Mouse (Mus musculus) bone marrow, adult 2 months (tissue): ENCODE measurements around the gene Eipr1. TPM values are rescaled to one million over a fixed set of nuclear protein-coding genes. Genes with fewer than 3 reads are reported as not detected.

Experiments
- H3K27ac ChIP-seq: fragments of 200-500 bp; 2 replicates; pipeline ENCODE4 v1.5.1; 2012; ENCODE audit warnings: low read depth, mild to moderate bottlenecking, control low read depth, inconsistent platforms, low read length; ENCODE audit not compliant: control insufficient read depth, poor library complexity, insufficient read depth
- H3K4me1 ChIP-seq: fragments of 200-500 bp; 2 replicates; pipeline ENCODE4 v1.6.1; 2011; ENCODE audit warnings: low read length; ENCODE audit not compliant: control insufficient read depth, insufficient read depth
- H3K4me3 ChIP-seq: fragments of 200-500 bp; replicated peaks from 2 replicates; pipeline ENCODE3; 2011; ENCODE audit warnings: mild to moderate bottlenecking, low read depth, low read length, control low read depth; ENCODE audit not compliant: control insufficient read depth
- CTCF ChIP-seq: fragments of 200-500 bp; IDR thresholded peaks from 2 replicates; pipeline ENCODE4 v1.5.1; 2011; ENCODE audit warnings: low read length, control low read depth; ENCODE audit not compliant: control insufficient read depth, insufficient read depth
- POLR2A ChIP-seq: fragments of 200-500 bp; IDR thresholded peaks from 2 replicates; pipeline ENCODE4 v1.6.1; 2011; ENCODE audit warnings: low read depth, mild to moderate bottlenecking, control low read depth, low read length, borderline replicate concordance; ENCODE audit not compliant: control insufficient read depth
- WGBS: fragments of 180-500 bp; shearing (Covaris S2); methylation state at CpG from one replicate; pipeline ENCODE4 v1.1.7; 2018; 5-methylcytosine and 5-hydroxymethylcytosine counted together
- polyA plus RNA-seq: library from polyadenylated mRNA; stranded (reverse); fragments of >200 nt; gene quantifications from 2 replicates; pipeline ENCODE4 v1.2.4, GENCODE M21; 2011; ENCODE audit warnings: low replicate concordance; ENCODE audit not compliant: missing spikeins, insufficient read depth, insufficient read length

Gene Eipr1
- 13.7 and 21.0 TPM in 2 replicates for polyA plus RNA-seq

DNA sequence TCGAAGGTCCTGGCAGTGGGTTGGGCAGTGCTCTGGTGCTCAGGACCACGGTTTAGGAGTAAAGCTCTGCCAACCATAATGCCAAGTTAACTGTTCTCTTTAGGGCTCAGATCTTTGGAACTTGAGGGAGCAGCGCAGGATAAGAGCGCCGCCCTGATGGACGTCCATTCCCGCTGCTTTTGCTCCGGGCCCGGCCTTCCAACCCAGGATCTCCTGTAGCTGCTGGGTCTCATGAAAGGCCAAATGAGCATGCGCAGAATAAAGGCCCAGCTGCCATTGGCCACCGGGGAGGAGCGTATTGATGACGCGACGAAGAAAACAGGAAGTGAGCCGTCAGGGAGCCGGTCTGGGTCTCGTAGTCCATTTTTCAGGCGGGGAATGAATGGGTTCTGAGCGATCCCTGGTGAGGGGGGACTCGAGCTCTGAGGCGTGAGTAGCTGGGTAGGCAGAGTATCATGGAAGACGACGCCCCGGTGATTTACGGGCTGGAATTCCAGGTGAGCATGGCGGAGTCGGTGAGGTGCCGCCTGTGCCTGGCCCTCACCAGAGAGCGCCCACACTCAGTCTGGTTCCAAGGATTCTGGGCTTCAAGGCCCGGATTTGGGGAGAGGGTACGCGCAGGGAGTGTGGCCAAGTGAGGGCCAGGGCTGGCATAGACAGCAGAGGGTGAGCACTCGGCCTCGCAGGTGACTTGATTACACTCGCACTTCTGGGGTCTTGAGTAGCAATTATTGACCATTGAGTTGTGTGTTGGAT is at the start of gene Eipr1:
Gene Eipr1, plus strand, starts transcription at position 296 of the 756 bp plus-strand sequence.
- no peak for TF ChIP-seq CTCF
- TF ChIP-seq POLR2A = peak; percentile 63; the same call in 1 of the 2 replicates
- 2% methylated on average over 36 of the region's 36 CpGs for WGBS
- Histone ChIP-seq H3K4me1 (peaks cover 4% of the 10 kb centered on the region), H3K4me3 (peak within 1 kb of the TSS; percentile 97), H3K27ac (peak within 1 kb of the TSS; percentile 35)

DNA sequence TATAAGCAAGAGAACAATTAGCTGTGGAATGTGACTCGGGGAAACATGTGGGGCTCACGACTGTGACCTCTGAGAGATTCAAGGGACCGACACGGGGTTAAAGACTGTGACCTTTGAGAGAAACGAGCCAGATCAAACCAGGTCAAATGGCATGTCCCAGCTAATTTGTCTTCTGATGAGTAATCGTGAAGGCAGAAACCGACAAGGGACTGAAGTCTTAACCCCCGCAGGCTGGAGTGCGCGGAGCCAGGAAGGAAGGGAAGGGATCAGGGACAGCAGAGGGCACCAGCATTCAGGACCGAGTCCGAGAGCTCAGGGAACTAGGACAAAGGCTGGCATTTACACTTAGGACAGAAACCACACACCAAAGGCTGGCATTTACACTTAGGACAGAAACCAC is 47.2 kb upstream of the Eipr1 start:
- Histone ChIP-seq H3K4me1 (no peaks in the 10 kb centered on the region), H3K4me3 (no peak overlapping the region), H3K27ac (no peak overlapping the region)
- WGBS = 83% methylated on average over 12 of the region's 12 CpGs
- no peak for TF ChIP-seq POLR2A
- no peak for TF ChIP-seq CTCF

DNA sequence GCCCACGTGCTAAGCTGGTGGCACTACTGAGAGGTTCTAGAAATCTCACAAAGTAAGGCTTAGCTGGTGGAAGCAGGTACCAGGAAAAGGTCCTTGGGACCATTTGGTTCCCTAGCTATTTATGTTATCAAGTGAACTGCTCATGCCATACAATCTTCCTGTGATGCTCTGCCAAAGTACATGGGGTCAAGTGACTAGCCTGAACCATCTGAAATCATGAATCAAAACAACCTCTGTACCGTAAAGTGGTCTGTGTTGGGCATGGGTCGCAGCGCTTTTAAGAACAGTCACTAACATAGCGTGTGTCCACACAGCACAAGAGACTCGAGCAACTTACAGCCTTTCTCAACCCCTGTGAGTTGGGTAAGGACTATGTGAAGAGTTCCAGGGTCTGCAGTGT is 46.4 kb upstream of the Eipr1 start:
- WGBS = 87% methylated on average over 6 of the region's 6 CpGs
- TF ChIP-seq POLR2A (no peak), CTCF (no peak)
- Histone ChIP-seq H3K4me1 (no peaks in the 10 kb centered on the region), H3K4me3 (no peak overlapping the region), H3K27ac (no peak overlapping the region)

DNA sequence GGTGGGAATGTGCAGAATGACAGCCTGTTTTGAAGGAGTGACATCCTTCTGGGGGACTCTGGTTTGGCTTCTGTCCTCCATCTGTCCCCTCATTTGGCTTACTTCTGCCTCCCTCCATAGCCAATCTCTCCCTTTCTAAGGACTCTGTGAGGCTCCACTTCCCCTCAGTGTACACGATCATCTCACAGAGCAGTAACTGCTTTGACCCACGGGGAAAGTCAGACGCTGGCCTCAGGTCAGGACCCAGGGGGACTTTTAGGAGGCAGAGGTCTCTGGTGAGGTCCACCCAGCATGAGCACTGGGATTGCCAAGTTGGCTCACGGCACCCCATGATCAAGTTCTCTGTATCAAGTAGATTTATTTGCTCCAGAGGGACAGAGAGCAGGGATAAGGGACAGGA is 43.4 kb upstream of the Eipr1 start:
- WGBS = 85% methylated on average over 4 of the region's 4 CpGs
- no peak for TF ChIP-seq POLR2A
- TF ChIP-seq CTCF = no peak
- H3K4me3 ChIP-seq = no peak overlapping the region
- no peaks in the 10 kb centered on the region for H3K4me1 ChIP-seq
- H3K27ac ChIP-seq = no peak overlapping the region

DNA sequence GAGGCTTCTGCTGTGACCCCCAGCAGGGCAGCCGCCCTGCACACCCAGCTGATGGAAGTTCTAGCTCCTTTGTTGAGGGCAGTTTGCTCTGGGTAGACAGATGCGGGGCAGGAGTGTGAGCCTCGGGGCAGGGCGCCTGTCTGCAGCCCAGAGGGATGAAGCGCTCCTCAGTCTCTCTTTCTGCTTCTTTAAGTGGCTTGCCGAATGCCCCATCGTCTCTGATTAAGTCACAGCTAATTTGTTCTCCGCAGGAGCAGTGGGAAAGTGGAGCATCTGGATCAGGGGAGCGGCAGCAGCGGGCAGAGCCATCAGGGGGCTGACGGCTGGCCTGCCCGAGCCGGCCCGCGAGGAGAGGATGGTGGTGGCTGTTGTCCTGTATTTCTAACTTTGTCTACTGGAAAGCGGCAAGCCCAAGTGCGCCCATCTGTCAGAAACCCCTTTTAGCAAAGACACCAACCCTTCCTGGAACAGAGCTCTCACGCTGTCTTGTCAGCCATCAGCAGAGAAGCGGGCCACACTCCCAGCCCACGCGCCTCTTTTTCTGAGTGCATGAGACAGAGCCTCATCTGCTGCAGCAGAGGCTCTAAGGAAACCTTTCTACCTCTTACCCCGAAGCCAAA is 40.9 kb upstream of the Eipr1 start:
- no peak for TF ChIP-seq CTCF
- TF ChIP-seq POLR2A = no peak
- Histone ChIP-seq H3K4me3 (no peak overlapping the region), H3K27ac (no peak overlapping the region), H3K4me1 (no peaks in the 10 kb centered on the region)
- 90% methylated on average over 22 of the region's 22 CpGs for WGBS

DNA sequence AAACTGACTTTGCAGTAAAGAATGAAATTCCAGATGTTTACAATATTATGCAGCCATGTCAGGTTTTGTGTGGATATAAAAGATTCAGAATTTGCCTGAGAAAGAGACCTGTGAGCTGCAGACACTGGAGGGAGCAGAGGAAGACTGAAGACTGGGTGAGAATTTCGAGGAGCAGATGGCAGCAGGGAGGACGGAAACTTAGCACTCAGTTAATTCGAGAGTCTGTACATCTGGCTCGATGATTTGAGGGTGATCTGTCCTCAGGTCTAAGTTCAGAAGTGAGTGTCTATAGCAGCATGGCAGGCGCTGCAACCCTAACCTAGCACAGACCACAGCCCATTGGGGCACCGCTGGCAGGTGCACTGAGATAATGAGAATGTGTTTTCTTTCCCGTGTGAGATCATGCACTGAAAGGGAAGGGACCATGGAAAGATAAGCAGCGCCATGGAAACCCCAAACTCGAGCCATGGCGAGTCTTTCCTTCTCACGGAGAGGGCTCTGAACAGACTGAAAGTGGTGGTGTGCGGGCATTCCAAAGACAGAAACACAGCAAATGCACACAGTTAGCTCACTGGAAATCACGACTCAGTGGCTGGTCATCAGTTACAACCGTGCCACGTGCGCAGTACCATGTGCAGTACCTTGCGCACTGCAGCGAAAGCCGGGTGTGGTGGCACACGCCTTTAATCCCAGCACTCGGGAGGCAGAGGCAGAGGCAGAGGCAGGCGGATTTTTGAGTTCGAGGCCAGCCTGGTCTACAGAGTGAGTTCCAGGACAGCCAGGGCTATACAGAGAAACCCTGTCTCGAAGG is 36.6 kb upstream of the Eipr1 start:
- no peak overlapping the region for H3K4me3 ChIP-seq
- H3K27ac ChIP-seq = no peak overlapping the region
- TF ChIP-seq CTCF = no peak
- TF ChIP-seq POLR2A = no peak
- H3K4me1 ChIP-seq = no peaks in the 10 kb centered on the region; the same call in 1 of the 2 replicates
- WGBS = 84% methylated on average over 24 of the region's 24 CpGs

DNA sequence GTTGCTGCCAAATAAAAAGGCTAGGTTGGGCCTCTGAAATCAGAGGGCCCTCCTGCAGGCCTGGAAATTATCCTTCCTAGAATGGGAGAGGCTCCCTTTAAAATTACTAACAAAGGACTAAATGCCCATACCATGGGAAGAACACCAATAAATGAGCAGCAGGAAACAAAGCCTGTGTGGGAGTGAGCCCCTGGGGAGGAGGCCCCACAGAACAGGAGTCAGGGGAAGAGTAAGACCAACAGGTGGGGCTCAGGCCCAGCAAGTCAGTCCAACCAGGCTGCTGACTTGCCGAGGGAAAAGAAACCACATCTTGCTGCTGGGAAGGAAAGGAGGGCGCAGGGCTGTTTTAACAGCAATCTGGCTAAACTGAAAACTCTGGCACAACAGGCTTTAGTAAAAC is 34.5 kb upstream of the Eipr1 start:
- no peaks in the 10 kb centered on the region; the same call in 1 of the 2 replicates for H3K4me1 ChIP-seq

DNA sequence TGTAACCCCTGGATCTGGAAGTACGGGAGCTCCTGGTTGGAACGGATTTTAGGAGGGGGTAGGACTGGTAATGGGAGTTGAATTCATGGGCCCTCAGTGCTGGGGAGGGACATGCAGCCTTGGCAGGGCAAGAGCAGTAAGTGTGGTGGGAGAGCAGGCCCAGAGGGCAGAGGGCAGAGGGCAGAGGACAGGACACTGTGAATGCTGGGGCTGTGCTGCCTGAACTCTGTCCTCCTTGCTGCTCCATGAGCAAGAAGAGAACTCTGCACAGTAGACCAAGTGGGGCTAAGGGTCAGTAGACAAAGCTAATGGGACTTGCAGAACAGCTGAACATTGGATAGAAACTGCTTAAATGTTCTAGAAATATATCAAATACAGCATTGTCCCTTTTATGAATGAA is 33.5 kb upstream of the Eipr1 start:
- Histone ChIP-seq H3K27ac (no peak overlapping the region), H3K4me3 (no peak overlapping the region), H3K4me1 (no peaks in the 10 kb centered on the region; the same call in 1 of the 2 replicates)
- TF ChIP-seq CTCF (no peak), POLR2A (no peak)
- 90% methylated on average over 2 of the region's 2 CpGs for WGBS

More for the DNA sequence above, 34.5 kb upstream of the Eipr1 start:
- 68% methylated on average over 2 of the region's 2 CpGs for WGBS
- no peak overlapping the region for H3K4me3 ChIP-seq
- no peak overlapping the region for H3K27ac ChIP-seq
- TF ChIP-seq CTCF (no peak), POLR2A (no peak)

DNA sequence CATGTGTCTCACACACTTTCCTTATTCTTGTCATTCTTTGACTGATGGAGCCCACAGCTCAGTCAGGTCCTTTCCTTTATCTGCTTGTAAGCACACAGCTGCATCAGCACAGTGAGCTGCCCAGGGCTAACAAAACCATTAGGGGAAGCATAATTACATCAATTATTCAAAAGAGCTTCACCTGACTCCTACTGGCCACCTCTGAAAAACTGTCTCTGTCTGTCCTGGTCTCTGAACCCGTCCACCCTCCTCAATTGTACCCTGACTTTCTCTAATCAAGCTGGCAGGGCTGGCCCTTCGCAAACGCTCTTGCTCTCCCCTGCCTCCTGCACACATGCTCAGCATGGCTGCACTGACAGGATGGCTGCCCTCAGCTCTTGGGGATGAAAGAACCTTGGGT is 27.2 kb upstream of the Eipr1 start:
- TF ChIP-seq POLR2A = no peak
- TF ChIP-seq CTCF = no peak
- no peak overlapping the region for H3K4me3 ChIP-seq
- 89% methylated on average over 3 of the region's 3 CpGs for WGBS
- no peak overlapping the region for H3K27ac ChIP-seq
- H3K4me1 ChIP-seq = no peaks in the 10 kb centered on the region
